Mouse (Mus musculus) ovary, postnatal 36 days (tissue): ENCODE measurements at regions not wholly inside any gene's neighbourhood (a gene's known extent, or its start where the extent isn't known, plus 50 kb on each side); places are given as distances from the start of the nearest gene placed in this dataset.
A peak's percentile ranks its signal among the peaks of the same experiment; 100 is the strongest.

ENCODE experiments used
- DNase-seq: peaks from one replicate; pipeline ENCODE4 v3.0.0; 2022; ENCODE audit warnings: low spot score, mixed read lengths

DNA sequence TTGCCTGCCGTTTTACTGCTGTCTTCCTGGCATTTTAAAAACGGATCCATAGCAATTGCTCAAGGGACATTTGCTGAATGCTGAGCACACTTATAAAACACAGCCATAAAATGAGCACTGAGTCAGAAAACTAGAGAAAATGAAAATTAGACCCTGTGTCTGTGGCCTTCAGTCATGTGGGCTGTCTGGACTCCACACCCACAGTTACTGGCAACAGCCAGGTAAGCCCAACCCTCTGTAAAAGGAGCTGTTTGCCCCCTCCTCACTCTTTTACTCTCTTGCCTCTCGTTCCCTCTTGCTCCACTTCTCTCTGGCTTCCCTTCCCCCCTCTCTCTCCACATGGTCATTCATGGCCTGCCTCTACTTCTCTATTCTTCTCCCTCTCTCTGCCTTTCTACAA is 2169.9 kb downstream of the 9330182O14Rik start:
- DNase-seq, result no peak

DNA sequence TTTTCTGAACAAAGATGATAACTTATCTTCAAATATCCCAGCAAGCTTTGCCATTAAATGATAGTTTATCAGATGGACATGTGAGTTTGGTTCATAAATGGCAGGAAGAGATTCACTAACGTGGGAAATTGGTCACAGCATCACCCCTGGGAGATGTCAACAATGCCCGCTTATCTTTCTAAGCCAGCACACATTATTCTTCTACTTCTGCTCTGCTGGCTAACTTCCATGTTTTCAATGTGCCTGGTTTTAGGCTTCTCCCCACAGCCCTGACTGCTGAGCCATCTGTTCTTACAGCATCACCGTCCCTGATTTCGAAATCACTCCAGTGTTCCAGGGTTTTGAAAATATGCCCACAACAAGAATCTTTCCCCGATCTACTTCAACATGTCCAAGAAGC is 2175.4 kb downstream of the 9330182O14Rik start:
- DNase-seq, result no peak

DNA sequence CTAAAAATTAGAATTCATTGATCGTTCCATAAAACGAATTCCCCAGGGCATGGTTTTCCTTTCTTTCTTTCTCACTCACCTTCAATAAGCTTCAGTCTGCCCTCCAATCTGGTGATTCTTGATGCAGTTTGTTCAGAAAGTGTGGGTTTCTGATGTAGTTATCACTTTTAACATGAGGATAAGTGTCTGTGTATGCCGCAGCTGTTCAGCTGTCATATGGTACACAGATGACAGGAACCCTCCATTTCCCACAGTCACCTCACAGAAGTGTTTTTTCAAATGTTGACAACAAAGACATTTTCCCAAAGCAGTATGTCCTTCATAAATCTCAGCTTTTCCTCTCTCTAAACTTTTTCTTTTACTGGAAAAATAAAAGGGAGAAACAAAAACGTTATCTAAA is 2177.0 kb downstream of the 9330182O14Rik start:
- no peak for DNase-seq

DNA sequence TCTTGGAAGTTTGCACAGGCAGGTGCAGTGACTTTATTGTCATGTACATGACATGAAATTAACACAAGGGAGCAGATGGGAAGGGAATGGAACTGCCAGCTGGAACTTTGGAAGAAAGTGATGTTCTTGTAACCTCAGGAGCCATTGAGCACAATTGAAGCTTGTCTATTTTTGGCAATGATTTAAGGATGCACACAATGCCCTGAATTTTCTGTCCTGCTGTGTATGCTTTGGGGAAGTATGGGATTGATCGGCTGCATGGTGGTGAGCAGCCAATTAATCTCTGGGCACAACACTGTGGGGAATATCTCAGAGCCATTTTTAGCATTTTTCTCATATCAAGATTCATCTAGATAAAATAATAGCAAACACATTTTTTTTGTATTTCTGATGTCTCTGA is 2186.2 kb downstream of the 9330182O14Rik start:
- no peak for DNase-seq

DNA sequence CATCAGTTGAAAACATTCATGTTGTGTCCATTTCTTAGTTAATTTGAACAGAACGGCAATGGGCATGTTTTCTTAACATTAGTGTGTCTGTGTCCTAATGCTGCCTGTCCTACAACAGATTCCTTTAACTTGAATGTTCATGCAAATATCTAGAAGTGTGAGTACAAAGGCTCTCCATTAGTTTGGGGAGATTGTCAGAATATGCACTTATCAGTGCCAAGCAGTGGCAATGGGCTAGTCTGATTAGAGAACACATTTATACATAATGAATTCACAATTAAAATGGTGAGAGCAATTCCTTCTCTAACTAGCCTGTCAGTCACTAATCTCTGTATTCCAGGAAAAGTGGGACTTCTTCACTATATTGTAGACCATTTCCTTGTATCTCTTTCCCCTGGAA is 2188.8 kb downstream of the 9330182O14Rik start:
- DNase-seq, result no peak

DNA sequence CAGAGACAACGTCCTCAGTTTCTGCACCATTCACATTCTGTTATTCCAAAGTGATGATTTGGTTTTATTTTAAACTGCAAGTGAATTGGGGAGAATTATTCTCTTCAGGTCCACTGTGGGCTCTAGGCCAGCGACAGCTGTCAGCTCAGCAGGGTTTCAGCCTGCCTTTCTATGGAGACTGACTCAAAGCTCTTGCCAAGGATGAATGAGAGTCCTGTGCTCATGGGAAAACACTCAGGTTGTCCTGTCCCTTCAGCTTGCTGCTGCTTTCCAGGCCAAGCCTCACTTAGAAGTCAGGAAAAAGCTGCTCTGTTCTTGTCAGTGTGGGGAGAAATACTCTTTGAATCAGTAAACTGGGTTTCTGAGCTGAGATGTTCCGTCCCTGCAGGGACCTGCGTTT is 2191.1 kb downstream of the 9330182O14Rik start:
- DNase-seq, result no peak

DNA sequence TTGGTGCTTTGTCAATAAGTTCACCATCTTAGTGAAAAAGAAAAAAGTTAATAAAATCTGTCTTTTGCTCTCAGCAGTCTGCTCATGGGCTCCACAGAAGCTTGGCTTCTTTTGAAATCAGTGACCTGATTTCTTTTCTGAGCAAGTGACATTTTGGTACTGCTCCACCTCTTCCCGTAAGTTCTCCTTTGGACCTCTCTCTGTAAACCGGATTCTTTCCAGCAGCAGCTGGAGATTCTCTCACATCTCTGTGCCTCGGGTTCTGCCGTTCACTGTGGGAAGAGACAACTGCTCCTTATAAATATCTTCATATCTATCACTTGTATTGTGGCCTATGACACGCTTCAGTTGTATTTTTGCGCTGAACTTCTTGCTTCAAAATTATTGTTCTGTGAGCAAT is 2194.4 kb downstream of the 9330182O14Rik start:
- no peak for DNase-seq

DNA sequence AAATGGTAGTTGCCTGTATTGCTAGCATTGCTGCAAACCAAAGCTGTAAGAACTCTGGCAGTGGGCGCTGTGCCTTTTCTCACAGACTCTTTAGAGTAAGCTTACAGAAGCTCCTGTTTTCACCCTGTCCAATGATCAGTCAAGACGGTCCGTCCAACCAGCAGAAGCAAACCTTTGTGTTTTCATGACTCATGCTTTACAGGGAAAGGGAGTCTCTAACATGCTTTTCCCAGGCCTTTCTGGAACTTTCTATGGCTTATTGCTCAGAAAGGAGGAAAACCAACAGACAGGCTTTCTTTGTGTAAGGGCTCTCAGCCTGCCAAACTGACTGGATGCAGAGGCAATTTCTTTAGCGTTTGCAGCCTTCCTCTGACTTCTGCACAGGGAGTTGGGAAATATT is 2195.6 kb downstream of the 9330182O14Rik start:
- peak; percentile 3 for DNase-seq

DNA sequence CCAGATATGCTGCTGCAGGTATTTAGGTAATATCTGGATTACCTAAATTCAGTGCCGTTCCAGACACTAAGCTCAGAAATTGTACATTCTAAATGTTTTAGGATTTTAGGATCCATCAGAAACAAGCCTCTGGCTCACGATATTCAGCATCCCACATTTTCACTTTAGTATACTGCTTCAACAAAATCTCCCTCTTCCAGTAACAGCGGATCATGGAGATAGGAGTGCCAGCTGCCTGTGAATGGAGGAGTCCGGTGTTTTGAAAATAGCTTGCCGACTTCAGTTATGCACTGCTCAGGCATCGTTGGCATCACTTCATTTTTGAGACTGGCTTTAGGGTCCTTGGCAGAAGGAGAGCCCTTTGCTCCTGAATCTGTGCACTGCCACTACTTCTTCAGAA is 2199.5 kb downstream of the 9330182O14Rik start:
- DNase-seq, result no peak

DNA sequence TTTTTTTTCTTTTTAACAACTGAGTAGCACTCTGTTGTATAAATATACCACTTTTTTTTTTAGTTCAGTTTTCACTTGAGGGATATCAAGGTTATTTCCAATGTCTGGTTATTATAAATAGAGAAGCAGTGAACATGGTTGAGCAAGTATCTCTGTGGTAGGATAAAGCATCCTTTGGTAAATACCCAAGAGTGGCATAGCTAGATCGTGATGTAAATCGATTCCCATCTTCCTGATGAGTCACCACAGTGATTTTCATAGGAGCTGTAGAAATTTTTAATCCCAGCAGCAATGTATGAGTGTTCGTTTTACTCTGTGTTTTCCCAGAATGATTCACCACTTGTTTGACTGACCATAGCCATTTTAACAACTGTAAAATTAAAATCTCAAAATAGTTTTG is 2212.0 kb downstream of the 9330182O14Rik start:
- no peak for DNase-seq

DNA sequence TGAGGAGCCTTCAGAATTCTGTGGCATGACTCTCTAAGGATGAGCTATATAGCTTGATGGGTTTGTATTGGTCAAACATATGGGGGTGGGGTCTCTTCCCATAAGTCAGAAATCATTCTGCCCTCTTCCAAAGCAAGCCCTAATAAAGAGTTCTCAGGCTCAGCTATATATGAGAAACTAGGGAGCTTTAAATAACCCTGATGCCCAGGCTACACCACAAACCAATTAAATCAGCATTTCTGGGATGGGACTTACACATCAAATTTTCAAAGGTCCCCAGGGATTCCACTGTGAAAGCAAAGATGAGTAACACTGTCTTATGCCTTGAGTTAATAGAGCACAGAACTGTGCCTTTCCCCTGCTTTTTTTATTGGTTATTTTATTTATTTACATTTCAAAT is 2227.7 kb downstream of the 9330182O14Rik start:
- no peak for DNase-seq

DNA sequence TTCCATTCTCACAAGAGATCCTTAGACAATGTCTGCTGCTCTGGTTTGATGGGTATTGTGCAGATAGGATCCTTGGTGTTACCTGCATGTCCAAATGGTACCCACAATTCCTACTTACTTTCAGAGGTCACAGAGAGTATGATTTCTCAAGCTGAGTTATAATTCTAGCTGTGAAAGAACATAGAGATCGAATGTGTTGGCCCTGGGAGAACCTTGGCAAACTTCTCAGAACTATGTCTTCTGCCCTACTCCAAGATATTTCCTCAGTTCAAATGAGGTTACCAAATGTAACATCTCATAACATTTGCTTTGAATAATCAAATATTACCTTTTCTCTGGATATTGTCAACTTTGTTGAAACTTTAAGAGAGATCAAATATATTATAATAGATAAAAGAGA is 2230.8 kb downstream of the 9330182O14Rik start:
- DNase-seq, result no peak

DNA sequence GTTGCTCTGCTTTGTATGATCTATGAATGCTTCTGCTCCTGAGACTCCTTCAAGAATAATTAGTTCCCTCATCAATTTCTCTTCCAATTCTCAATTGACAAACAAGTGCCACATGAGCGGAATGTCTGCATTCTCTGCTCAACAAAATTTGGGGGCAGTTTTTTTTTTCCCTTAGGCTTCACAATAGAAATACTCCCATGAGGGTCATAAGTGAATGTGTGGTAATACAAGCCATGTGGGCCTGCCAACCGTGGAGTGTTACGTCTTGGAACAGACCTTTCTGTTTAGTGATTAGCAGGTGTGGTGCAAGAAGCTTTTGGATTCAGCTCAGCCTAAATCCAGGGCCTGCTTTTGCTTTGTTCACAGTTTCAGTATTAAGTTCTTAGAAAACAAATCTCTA is 2232.6 kb downstream of the 9330182O14Rik start:
- no peak for DNase-seq

DNA sequence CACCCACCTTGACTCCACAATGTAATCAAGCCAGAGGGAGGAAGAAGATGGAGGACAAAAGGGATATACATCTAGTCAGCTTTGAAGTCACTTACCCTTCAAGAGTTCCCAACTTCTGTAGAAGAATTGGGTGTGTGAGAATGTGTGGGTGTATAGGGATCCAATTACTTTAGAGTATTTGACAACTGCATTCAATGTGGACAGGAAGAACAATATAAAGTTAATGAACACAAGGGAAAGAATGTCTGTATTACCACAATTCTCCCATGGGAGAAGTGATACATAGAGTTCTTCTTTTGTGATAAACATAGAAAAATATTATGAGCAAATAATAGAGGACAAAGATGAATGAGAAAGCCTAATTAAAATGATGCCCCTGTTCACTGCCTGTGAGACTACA is 2235.4 kb downstream of the 9330182O14Rik start:
- DNase-seq, result no peak

DNA sequence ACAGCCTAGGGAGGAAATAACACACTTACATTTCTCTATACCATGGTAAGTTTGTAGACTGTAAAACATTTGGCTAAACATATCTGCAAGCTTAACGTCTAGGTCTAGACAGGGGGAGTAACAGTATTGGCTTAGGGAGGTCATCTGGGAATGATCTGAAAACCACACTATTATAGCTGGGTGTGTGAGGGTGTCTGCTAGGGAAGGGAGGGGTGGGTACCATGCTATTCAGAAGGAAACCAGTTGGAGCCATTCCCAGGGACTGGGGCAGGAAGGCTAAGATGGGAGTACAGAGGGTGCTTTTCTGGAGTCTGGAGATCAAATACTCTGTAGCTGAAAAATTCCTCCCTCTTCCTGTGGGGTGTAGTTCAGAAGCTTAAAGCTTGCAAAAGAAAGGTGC is 2235.9 kb downstream of the 9330182O14Rik start:
- DNase-seq, result no peak

DNA sequence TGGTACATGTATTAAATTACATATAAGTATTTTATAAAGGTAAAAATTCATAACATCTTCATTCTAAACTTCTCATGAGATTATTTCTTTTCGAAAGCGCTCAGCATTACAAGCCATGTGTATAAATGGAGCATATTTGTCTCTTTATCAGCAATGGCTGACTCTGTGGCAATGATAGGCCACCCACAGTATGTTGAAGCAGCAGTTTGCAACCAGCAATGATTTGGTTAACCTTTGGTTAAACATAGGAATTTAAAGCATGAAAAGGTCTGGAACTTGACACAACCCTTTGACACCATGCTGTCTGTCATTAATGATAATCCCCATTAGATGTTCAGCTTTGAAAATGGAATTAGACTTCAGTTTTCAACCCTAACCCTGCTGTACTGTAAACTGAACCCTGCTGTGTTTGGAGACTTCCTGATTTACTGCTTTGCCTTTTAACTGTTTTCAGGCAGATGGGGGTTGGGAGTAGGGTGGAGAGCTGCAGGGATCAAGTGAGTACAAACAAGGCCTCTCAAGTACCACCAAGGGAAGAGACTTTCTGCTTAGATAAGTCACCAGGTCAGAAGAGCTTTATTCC is 2238.6 kb downstream of the 9330182O14Rik start:
- no peak for DNase-seq
